Mouse (Mus musculus): ENCODE data around the gene Spin2f. TPM values are rescaled to one million over a fixed set of nuclear protein-coding genes. Genes with fewer than 3 reads are reported as not detected.
"Not testable (repeated sequence)": the region's sequence is repeated elsewhere in the genome, so short reads cannot be mapped to it uniquely, and the experiment has no call there.

Spin2f gene
- polyA plus RNA-seq (2012): not detected in 2 replicates

GRCm38 (mm10) chrX:31253594-31253993 is at the start of gene Spin2f:
Gene Spin2f (plus strand): TSS chrX:31253894.
- TF ChIP-seq GATA1 (IDR thresholded peaks at IDR 0.05; ENCODE audit: low read length): not testable (repeated sequence)

Other genes with a start within 250 kb of the Spin2f start
- not detected in 2 replicates for gene Btbd35f29, start 136.2 kb upstream of the Spin2f start, polyA plus RNA-seq (2012)
- not detected in 2 replicates for gene Btbd35f26, start 82.6 kb downstream of the Spin2f start, polyA plus RNA-seq (2012)
- not detected in 2 replicates for gene Btbd35f19, start 130.0 kb downstream of the Spin2f start, polyA plus RNA-seq (2012)

Measured in G1E-ER4 (cell line).